Mouse (Mus musculus): Measurements from ENCODE around the gene Psmd7. TPM values are rescaled to one million over a fixed set of nuclear protein-coding genes. Genes with fewer than 3 reads are reported as not detected.

Psmd7 gene
- polyA plus RNA-seq, 1 experiment from 2014 or later, result 136 TPM

DNA sequence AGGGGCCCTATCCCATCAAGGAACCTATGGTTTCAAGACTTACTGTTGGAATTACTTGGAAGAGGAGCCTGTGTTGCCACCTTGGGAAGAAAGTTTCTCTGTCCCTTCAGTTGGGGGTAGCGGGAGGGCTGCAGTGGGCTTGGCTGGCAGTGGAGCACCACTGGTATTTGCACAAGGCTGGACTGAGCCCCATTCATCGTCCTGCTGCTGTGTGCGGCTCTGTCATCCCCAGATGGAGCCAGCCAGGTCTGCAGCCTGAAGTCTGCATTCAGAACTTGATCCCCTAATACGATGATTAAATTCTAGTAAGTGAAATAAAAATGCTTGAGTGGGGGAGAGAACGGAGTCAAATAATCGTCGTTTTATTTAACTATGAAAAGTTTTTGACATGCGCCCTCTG lies 44.1 kb downstream of the Psmd7 start:
- H3K9ac ChIP-seq (replicated peaks; ENCODE audit: low read depth), result no peak overlapping the region
- no peak for ATAC-seq

GRCm38 (mm10) chr8:107543714-107544113 lies 44.5 kb downstream of the Psmd7 start:
- ATAC-seq (no peak), DNase-seq (ENCODE audit: low spot score) (no peak)
- no peak overlapping the region for H3K4me3 ChIP-seq (ENCODE audit: low read depth, low read length)
- no peaks in the 10 kb centered on the region for H3K9me3 ChIP-seq (ENCODE audit: low read length)
- H3K9ac ChIP-seq (replicated peaks; ENCODE audit: low read depth), result no peak overlapping the region
- H3K4me1 ChIP-seq (ENCODE audit: insufficient read depth, low read depth, low read length), result no peaks in the 10 kb centered on the region; the same call in 1 of the 2 replicates
- WGBS, result 72% methylated on average over 10 of the region's 11 CpGs
- H3K27me3 ChIP-seq (replicated peaks; ENCODE audit: insufficient read depth, low read length), result no peaks in the 10 kb centered on the region
- H3K4me2 ChIP-seq (replicated peaks; ENCODE audit: low read depth, low read length), result no peak overlapping the region
- TF ChIP-seq EP300 (IDR thresholded peaks at IDR 0.05) (no peak), CTCF (IDR thresholded peaks at IDR 0.05) (no peak)
- no peak overlapping the region for H3K27ac ChIP-seq (ENCODE audit: low read length)
- no peaks in the 10 kb centered on the region for H3K36me3 ChIP-seq (ENCODE audit: insufficient read depth, low read length)

More for the DNA sequence above, 44.1 kb downstream of the Psmd7 start:
- DNase-seq (ENCODE audit: low spot score), result no peak
- Histone ChIP-seq H3K4me3 (ENCODE audit: low read depth, low read length) (no peak overlapping the region), H3K4me1 (ENCODE audit: insufficient read depth, low read depth, low read length) (no peaks in the 10 kb centered on the region; the same call in 1 of the 2 replicates), H3K27me3 (replicated peaks; ENCODE audit: insufficient read depth, low read length) (no peaks in the 10 kb centered on the region), H3K4me2 (replicated peaks; ENCODE audit: low read depth, low read length) (no peak overlapping the region), H3K27ac (ENCODE audit: low read length) (no peak overlapping the region), H3K36me3 (ENCODE audit: insufficient read depth, low read length) (no peaks in the 10 kb centered on the region), H3K9me3 (ENCODE audit: low read length) (no peaks in the 10 kb centered on the region)
- 64% methylated on average over 8 of the region's 8 CpGs for WGBS
- TF ChIP-seq EP300 (IDR thresholded peaks at IDR 0.05) (no peak), CTCF (IDR thresholded peaks at IDR 0.05) (no peak)

GRCm38 (mm10) chr8:107542151-107542550 lies 46.1 kb downstream of the Psmd7 start:
- Histone ChIP-seq H3K27ac (ENCODE audit: low read length) (no peak overlapping the region), H3K9me3 (ENCODE audit: low read length) (no peaks in the 10 kb centered on the region), H3K27me3 (replicated peaks; ENCODE audit: insufficient read depth, low read length) (no peaks in the 10 kb centered on the region), H3K9ac (replicated peaks; ENCODE audit: low read depth) (no peak overlapping the region), H3K36me3 (ENCODE audit: insufficient read depth, low read length) (no peaks in the 10 kb centered on the region), H3K4me2 (replicated peaks; ENCODE audit: low read depth, low read length) (no peak overlapping the region), H3K4me1 (ENCODE audit: insufficient read depth, low read depth, low read length) (no peaks in the 10 kb centered on the region; the same call in 1 of the 2 replicates), H3K4me3 (ENCODE audit: low read depth, low read length) (no peak overlapping the region)
- DNase-seq (ENCODE audit: low spot score), result no peak
- ATAC-seq, result no peak
- TF ChIP-seq CTCF (IDR thresholded peaks at IDR 0.05), result no peak
- TF ChIP-seq EP300 (IDR thresholded peaks at IDR 0.05), result no peak
- 80% methylated on average over 3 of the region's 3 CpGs for WGBS

- DNase-seq (ENCODE audit: low spot score) (no peak), ATAC-seq (no peak)
- Histone ChIP-seq H3K4me1 (ENCODE audit: insufficient read depth, low read depth, low read length) (no peaks in the 10 kb centered on the region; the same call in 1 of the 2 replicates), H3K9ac (replicated peaks; ENCODE audit: low read depth) (no peak overlapping the region), H3K36me3 (ENCODE audit: insufficient read depth, low read length) (no peaks in the 10 kb centered on the region), H3K9me3 (ENCODE audit: low read length) (no peaks in the 10 kb centered on the region), H3K4me2 (replicated peaks; ENCODE audit: low read depth, low read length) (no peak overlapping the region), H3K27ac (ENCODE audit: low read length) (no peak overlapping the region), H3K27me3 (replicated peaks; ENCODE audit: insufficient read depth, low read length) (no peaks in the 10 kb centered on the region), H3K4me3 (ENCODE audit: low read depth, low read length) (no peak overlapping the region)
- TF ChIP-seq CTCF (IDR thresholded peaks at IDR 0.05) (no peak), EP300 (IDR thresholded peaks at IDR 0.05) (no peak)
- WGBS, result 60% methylated on average over 4 of the region's 4 CpGs
Observed at GRCm38 (mm10) chr8:107541369-107541768, 46.9 kb downstream of the Psmd7 start.

GRCm38 (mm10) chr8:107540623-107541022 lies 47.6 kb downstream of the Psmd7 start:
- no peaks in the 10 kb centered on the region for H3K9me3 ChIP-seq (ENCODE audit: low read length)
- DNase-seq (ENCODE audit: low spot score), result peak; percentile 34
- no peak overlapping the region for H3K27ac ChIP-seq (ENCODE audit: low read length)

DNA sequence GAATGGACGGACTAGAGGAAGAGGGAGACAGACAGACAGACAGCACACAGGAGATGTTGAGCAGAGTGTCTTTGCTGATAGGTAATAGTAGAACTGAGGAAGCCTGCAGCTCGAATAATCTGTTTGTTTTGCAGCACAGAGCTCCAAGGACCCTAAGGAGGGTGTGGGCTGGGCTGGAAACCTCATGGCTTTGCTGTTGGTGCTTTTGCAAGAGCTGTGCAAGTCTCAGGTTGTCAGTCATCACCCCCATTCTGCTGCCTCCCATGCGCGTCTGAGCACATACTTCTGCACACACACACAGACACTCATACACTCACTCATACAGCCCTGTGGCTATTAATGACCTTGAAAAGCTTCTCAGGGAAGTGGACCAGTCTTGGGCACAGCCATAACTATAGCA lies 50.8 kb downstream of the Psmd7 start:
- Histone ChIP-seq H3K4me1 (ENCODE audit: insufficient read depth, low read depth, low read length) (no peaks in the 10 kb centered on the region), H3K9me3 (ENCODE audit: low read length) (no peaks in the 10 kb centered on the region), H3K4me2 (replicated peaks; ENCODE audit: low read depth, low read length) (no peak overlapping the region), H3K27ac (ENCODE audit: low read length) (no peak overlapping the region), H3K9ac (replicated peaks; ENCODE audit: low read depth) (no peak overlapping the region), H3K36me3 (ENCODE audit: insufficient read depth, low read length) (no peaks in the 10 kb centered on the region; the same call in 1 of the 2 replicates), H3K4me3 (ENCODE audit: low read depth, low read length) (no peak overlapping the region), H3K27me3 (replicated peaks; ENCODE audit: insufficient read depth, low read length) (no peaks in the 10 kb centered on the region)
- TF ChIP-seq EP300 (IDR thresholded peaks at IDR 0.05) (no peak), CTCF (IDR thresholded peaks at IDR 0.05) (no peak)
- ATAC-seq, result no peak
- WGBS, result 61% methylated on average over 4 of the region's 4 CpGs
- no peak for DNase-seq (ENCODE audit: low spot score)

More at GRCm38 (mm10) chr8:107540623-107541022, 47.6 kb downstream of the Psmd7 start:
- Histone ChIP-seq H3K9ac (replicated peaks; ENCODE audit: low read depth) (no peak overlapping the region), H3K4me1 (ENCODE audit: insufficient read depth, low read depth, low read length) (no peaks in the 10 kb centered on the region; the same call in 1 of the 2 replicates), H3K27me3 (replicated peaks; ENCODE audit: insufficient read depth, low read length) (no peaks in the 10 kb centered on the region), H3K4me2 (replicated peaks; ENCODE audit: low read depth, low read length) (no peak overlapping the region), H3K36me3 (ENCODE audit: insufficient read depth, low read length) (no peaks in the 10 kb centered on the region), H3K4me3 (ENCODE audit: low read depth, low read length) (no peak overlapping the region)
- 55% methylated on average over 12 of the region's 12 CpGs for WGBS
- peak; percentile 79 for ATAC-seq
- TF ChIP-seq EP300 (IDR thresholded peaks at IDR 0.05), result no peak
- TF ChIP-seq CTCF (IDR thresholded peaks at IDR 0.05), result no peak

MicroRNAs encoded within 50 kb of the gene (microRNA counts, 519-probe panel; counts per million panel counts)
- microRNA mmu-miR-140, result 5,265 counts per million, percentile 64 among the panel's probes with 10 or more counts

Small RNA genes within 50 kb of the gene (microRNA-seq; reads per million reads assigned to microRNA genes)
- gene Mir140, result 4,348 reads per million, percentile 89 among the genes with 10 or more reads in this experiment

Other genes with a start within 250 kb of the Psmd7 start
- 8.1 and 8.2 TPM in 2 replicates for gene Nqo1, start 185.3 kb downstream of the Psmd7 start, polyA plus RNA-seq (2015; fragmentation: Nextera tagmentation; extraction: Ambion mirVana)
- 26.4 and 27.5 TPM in 2 replicates for gene Nob1, start 163.4 kb downstream of the Psmd7 start, polyA plus RNA-seq (2015; fragmentation: Nextera tagmentation; extraction: Ambion mirVana)
- 27.3 and 28.1 TPM in 2 replicates for gene Wwp2, start 152.1 kb downstream of the Psmd7 start, polyA plus RNA-seq (2015; fragmentation: Nextera tagmentation; extraction: Ambion mirVana)